Mouse (Mus musculus) spleen, adult 2 months (tissue): ENCODE results near the gene Abcd2. TPM values are rescaled to one million over a fixed set of nuclear protein-coding genes. Genes with fewer than 3 reads are reported as not detected.
A peak's percentile ranks its signal among the peaks of the same experiment; 100 is the strongest.

ENCODE experiments used
- DNase-seq, 2 experiments: peaks; one replicate each; pipeline versions ENCODE4 v3.0.0 to v3.0.0-alpha.2; 2012 to 2021; ENCODE audit warnings: low spot score in 2 of 2, low read depth in 1 of 2
- H3K27ac ChIP-seq: fragments of 200-500 bp; 2 replicates; pipeline ENCODE4 v1.5.1; 2012; ENCODE audit warnings: low read length, inconsistent platforms; ENCODE audit not compliant: insufficient read depth
- H3K27me3 ChIP-seq: fragments of 200-500 bp; 2 replicates; pipeline ENCODE4 v1.6.1; 2012; ENCODE audit warnings: mild to moderate bottlenecking, moderate library complexity, low read length, inconsistent platforms; ENCODE audit not compliant: control insufficient read depth, insufficient read depth
- H3K36me3 ChIP-seq: fragments of 200-500 bp; 2 replicates; pipeline ENCODE4 v1.6.1; 2012; ENCODE audit warnings: mild to moderate bottlenecking, low read length, inconsistent platforms; ENCODE audit not compliant: control insufficient read depth, insufficient read depth
- H3K4me1 ChIP-seq: fragments of 200-500 bp; 2 replicates; pipeline ENCODE4 v1.6.1; 2011; ENCODE audit warnings: inconsistent platforms; ENCODE audit not compliant: control insufficient read depth, insufficient read depth, insufficient read length
- H3K4me3 ChIP-seq: fragments of 200-500 bp; 2 replicates; pipeline ENCODE4 v1.5.1; 2011; ENCODE audit warnings: mild to moderate bottlenecking, inconsistent platforms; ENCODE audit not compliant: insufficient read depth, insufficient read length; ENCODE audit errors: extremely low read depth
- CTCF ChIP-seq: fragments of 200-500 bp; IDR thresholded peaks from 2 replicates; pipeline ENCODE4 v1.5.1; 2011; ENCODE audit warnings: mild to moderate bottlenecking, inconsistent platforms; ENCODE audit not compliant: insufficient read depth, insufficient read length, insufficient replicate concordance; ENCODE audit errors: extremely low read depth
- POLR2A ChIP-seq: fragments of 200-500 bp; IDR thresholded peaks from 2 replicates; pipeline ENCODE4 v1.6.1; 2011; ENCODE audit warnings: low read depth, low read length, inconsistent platforms
- WGBS: fragments of 180-500 bp; shearing (Covaris S2); methylation state at CpG from one replicate; pipeline ENCODE4 v1.1.7; 2018; 5-methylcytosine and 5-hydroxymethylcytosine counted together
- polyA plus RNA-seq: library from polyadenylated mRNA; depleted of rRNA; stranded (reverse); fragments of >200 nt; gene quantifications from 2 replicates; pipeline ENCODE4 v1.2.3, GENCODE M21; 2012; rRNA removed

Gene Abcd2
- 0.42 and 1.2 TPM in 2 replicates for polyA plus RNA-seq

DNA sequence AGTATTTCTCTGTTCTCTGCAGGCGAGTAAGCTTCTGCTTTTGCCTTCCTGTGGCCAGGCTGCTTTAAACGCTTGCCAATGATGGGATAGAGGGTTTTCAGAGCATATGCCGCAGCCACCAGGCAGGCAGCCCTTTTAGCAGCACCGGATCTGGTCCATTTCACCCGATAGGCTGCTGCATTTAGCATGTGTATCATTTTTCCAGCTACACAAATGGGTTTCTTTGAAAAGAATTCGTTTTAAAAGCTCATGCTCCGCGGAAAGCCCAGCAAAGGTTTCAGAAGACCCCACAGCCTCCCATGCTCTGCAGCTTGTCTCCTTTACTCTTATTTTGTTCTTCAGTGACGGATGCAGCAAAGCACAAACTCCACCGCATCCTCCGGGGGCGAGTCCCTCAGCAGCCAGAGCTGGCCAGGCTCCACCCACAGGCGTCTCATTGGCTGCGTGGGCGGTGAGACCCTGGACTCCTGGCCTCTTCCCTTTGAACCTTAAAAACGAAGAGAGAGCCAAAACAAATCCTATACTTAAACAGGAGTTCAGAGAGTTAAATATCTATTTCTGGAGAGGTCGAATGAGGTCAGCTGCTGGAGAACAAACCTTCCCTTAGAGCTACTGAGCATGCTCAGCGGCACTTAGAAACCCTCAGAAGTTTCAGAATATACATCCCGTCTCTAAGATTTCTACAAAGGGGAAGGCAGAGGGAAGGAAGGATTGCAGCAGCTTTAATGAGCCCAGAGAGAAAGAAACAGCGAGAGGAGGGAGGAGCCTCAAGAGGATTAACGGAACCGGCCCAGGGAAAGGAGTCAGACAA, at the start of gene Abcd2:
Gene Abcd2, minus strand, starts transcription at position 388 of the 811 bp plus-strand sequence.
- peak within 1 kb of the TSS; percentile 30; the same call in 1 of the 2 replicates for H3K27ac ChIP-seq
- H3K4me3 ChIP-seq, result peak within 1 kb of the TSS; percentile 34
- DNase-seq, result no peak
- H3K36me3 ChIP-seq, result no peaks in the 10 kb centered on the region
- no peaks in the 10 kb centered on the region for H3K27me3 ChIP-seq
- WGBS, result 1% methylated on average over 22 of the region's 22 CpGs
- TF ChIP-seq CTCF, result no peak
- no peak for TF ChIP-seq POLR2A
- H3K4me1 ChIP-seq, result no peaks in the 10 kb centered on the region

GRCm38 (mm10) chr15:91240683-91241335, 49.2 kb upstream of the Abcd2 start:
- H3K27me3 ChIP-seq, result no peaks in the 10 kb centered on the region
- no peak for DNase-seq
- no peaks in the 10 kb centered on the region for H3K36me3 ChIP-seq
- WGBS, result 87% methylated on average over 3 of the region's 3 CpGs
- no peak overlapping the region for H3K4me3 ChIP-seq
- TF ChIP-seq POLR2A (no peak), CTCF (no peak)
- H3K4me1 ChIP-seq, result no peaks in the 10 kb centered on the region
- H3K27ac ChIP-seq, result no peak overlapping the region

DNA sequence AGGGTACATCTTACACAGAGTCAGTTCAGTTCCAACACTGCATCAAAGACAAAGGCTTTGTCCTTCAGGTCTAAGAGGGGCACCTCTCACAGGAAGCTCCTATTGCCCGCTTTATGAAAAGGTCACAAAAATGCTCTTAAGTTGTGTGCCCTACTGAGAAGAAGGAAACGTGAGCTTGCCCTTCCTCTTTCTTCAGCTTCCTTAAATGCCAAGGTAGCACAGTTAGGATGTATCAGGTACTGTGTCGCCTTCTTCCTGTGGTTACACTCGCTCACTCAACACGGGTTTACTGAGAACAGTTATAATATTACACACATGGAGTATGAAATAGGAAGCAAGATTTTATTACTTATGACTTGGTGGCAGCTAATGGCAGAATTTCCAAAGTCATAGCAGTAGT, 45.7 kb upstream of the Abcd2 start:
- Histone ChIP-seq H3K27me3 (no peaks in the 10 kb centered on the region), H3K27ac (no peak overlapping the region), H3K4me3 (no peak overlapping the region), H3K36me3 (no peaks in the 10 kb centered on the region), H3K4me1 (no peaks in the 10 kb centered on the region)
- DNase-seq, result no peak
- TF ChIP-seq CTCF, result no peak
- TF ChIP-seq POLR2A, result no peak
- WGBS, result 23% methylated on average over 5 of the region's 5 CpGs

- TF ChIP-seq CTCF, result no peak
- TF ChIP-seq POLR2A, result no peak
- 90% methylated on average over 5 of the region's 5 CpGs for WGBS
- Histone ChIP-seq H3K4me3 (no peak overlapping the region), H3K27me3 (no peaks in the 10 kb centered on the region), H3K4me1 (no peaks in the 10 kb centered on the region), H3K36me3 (no peaks in the 10 kb centered on the region), H3K27ac (no peak overlapping the region)
- no peak for DNase-seq
These were observed 14.9 kb upstream of the Abcd2 start for GRCm38 (mm10) chr15:91206518-91206917.

- Histone ChIP-seq H3K27ac (no peak overlapping the region), H3K36me3 (no peaks in the 10 kb centered on the region), H3K4me3 (no peak overlapping the region), H3K4me1 (no peaks in the 10 kb centered on the region), H3K27me3 (no peaks in the 10 kb centered on the region)
- no peak for DNase-seq
- 92% methylated on average over 3 of the region's 3 CpGs for WGBS
- TF ChIP-seq POLR2A (no peak), CTCF (no peak)
These were observed 11.9 kb upstream of the Abcd2 start for GRCm38 (mm10) chr15:91203521-91203920.

DNA sequence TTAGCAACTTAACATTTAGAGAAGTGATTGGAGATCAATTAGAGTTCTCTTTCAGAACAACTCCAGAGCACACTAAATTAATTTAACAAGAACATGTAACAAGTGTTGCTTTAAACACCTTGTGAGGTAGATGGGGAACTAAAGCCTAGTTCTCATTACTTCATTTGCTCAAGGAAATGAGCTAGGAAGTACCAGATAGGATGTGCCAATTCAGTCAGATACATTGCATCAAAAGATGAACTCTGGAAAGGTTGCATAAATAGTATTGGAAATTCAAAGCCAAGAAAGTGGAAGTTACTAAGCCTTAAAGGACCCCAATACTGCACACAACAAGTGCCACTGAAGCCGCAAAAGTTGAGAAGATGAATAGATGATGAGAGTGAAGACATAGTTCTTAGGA, 10.9 kb upstream of the Abcd2 start:
- no peak for DNase-seq
- H3K4me1 ChIP-seq, result no peaks in the 10 kb centered on the region
- no peaks in the 10 kb centered on the region for H3K36me3 ChIP-seq
- H3K4me3 ChIP-seq, result no peak overlapping the region
- H3K27ac ChIP-seq, result no peak overlapping the region
- no peak for TF ChIP-seq CTCF
- no peak for TF ChIP-seq POLR2A
- no peaks in the 10 kb centered on the region for H3K27me3 ChIP-seq
- 97% methylated on average over 1 of the region's 1 CpGs for WGBS

- Histone ChIP-seq H3K4me3 (no peak overlapping the region), H3K27me3 (no peaks in the 10 kb centered on the region), H3K27ac (no peak overlapping the region), H3K36me3 (no peaks in the 10 kb centered on the region), H3K4me1 (no peaks in the 10 kb centered on the region)
- no peak for TF ChIP-seq POLR2A
- no peak for TF ChIP-seq CTCF
- WGBS, result 98% methylated on average over 1 of the region's 1 CpGs
- no peak for DNase-seq
These were observed 9.2 kb upstream of the Abcd2 start for GRCm38 (mm10) chr15:91200833-91201232.
